Mouse (Mus musculus) forebrain, postnatal 0 days (tissue): ENCODE data around the gene 2900011O08Rik. TPM values are rescaled to one million over a fixed set of nuclear protein-coding genes. Genes with fewer than 3 reads are reported as not detected.

Source experiments
- ATAC-seq: fragments of 200-750 bp; cut with Nextera tagmentation; 2 replicates; pipeline ENCODE4 v1.8.0; 2017; ENCODE audit warnings: mild to moderate bottlenecking, moderate library complexity
- DNase-seq: peaks from one replicate; pipeline ENCODE4 v3.0.0-alpha.2; 2015
- H3K27ac ChIP-seq: fragments of 300-500 bp; sonication (generic); 2 replicates; pipeline ENCODE4 v1.5.1; 2014; ENCODE audit warnings: low read depth, mild to moderate bottlenecking, antibody characterized with exemption, low read length, moderate library complexity, mixed read lengths
- H3K27me3 ChIP-seq: fragments of 300-500 bp; sonication (generic); 2 replicates; pipeline ENCODE4 v1.6.1; 2014; ENCODE audit warnings: mild to moderate bottlenecking, low read length, mixed read lengths; ENCODE audit not compliant: insufficient read depth
- H3K36me3 ChIP-seq: fragments of 300-500 bp; sonication (generic); 2 replicates; pipeline ENCODE4 v1.6.1; 2014; ENCODE audit warnings: mild to moderate bottlenecking, moderate library complexity; ENCODE audit not compliant: insufficient read depth
- H3K4me1 ChIP-seq: fragments of 300-500 bp; sonication (generic); 2 replicates; pipeline ENCODE4 v1.6.1; 2014; ENCODE audit warnings: antibody characterized with exemption; ENCODE audit not compliant: insufficient read depth
- H3K4me2 ChIP-seq: fragments of 300-500 bp; sonication (generic); 2 replicates; pipeline ENCODE4 v1.6.1; 2014; ENCODE audit warnings: low read depth, mild to moderate bottlenecking, moderate library complexity
- H3K4me3 ChIP-seq: fragments of 300-500 bp; sonication (generic); 2 replicates; pipeline ENCODE4 v1.5.1; 2014; ENCODE audit warnings: low read depth, low read length, mixed read lengths
- H3K9ac ChIP-seq: fragments of 300-500 bp; sonication (generic); 2 replicates; pipeline ENCODE4 v1.6.1; 2014; ENCODE audit warnings: mild to moderate bottlenecking
- H3K9me3 ChIP-seq: fragments of 300-500 bp; sonication (generic); 2 replicates; pipeline ENCODE4 v1.6.1; 2016; ENCODE audit warnings: low read length
- CTCF ChIP-seq: sonication (generic); IDR thresholded peaks from 2 replicates; pipeline ENCODE4 v1.5.1; 2016; ENCODE audit warnings: antibody characterized with exemption, control low read depth, low read depth
- WGBS: fragments of 180-500 bp; shearing (Covaris S2); extraction: QIAGEN DNeasy Blood & Tissue Kit; methylation state at CpG from one replicate; pipeline ENCODE4 v1.1.7; 2014; 5-methylcytosine and 5-hydroxymethylcytosine counted together
- polyA plus RNA-seq: library from polyadenylated mRNA; unstranded; fragments of >200 nt; fragmentation: Nextera tagmentation; extraction: Ambion mirVana; gene quantifications from 2 replicates; pipeline ENCODE4 v1.2.1, GENCODE M21; 2015
- total RNA-seq: library from RNA; depleted of rRNA; stranded (reverse); fragments of >200 nt; gene quantifications from 2 replicates; pipeline ENCODE4 v1.2.3, GENCODE M21; 2014

2900011O08Rik gene
- total and polyA plus RNA-seq, 2 experiments from 2014 or later = 165 to 213 TPM

- Histone ChIP-seq H3K4me1 (peaks cover 8% of the 10 kb centered on the region), H3K27ac (no peak overlapping the region), H3K9me3 (no peaks in the 10 kb centered on the region), H3K4me3 (no peak overlapping the region), H3K36me3 (no peaks in the 10 kb centered on the region), H3K27me3 (no peaks in the 10 kb centered on the region), H3K4me2 (no peak overlapping the region), H3K9ac (no peak overlapping the region)
- DNase-seq = no peak
- 68% methylated on average over 5 of the region's 5 CpGs for WGBS
- TF ChIP-seq CTCF = no peak
- ATAC-seq = no peak
These were observed 3.2 kb upstream of the 2900011O08Rik start for GRCm38 (mm10) chr16:13983161-13983560.

GRCm38 (mm10) chr16:13986197-13986573 is 219 bp upstream of the 2900011O08Rik start:
- DNase-seq (no peak), ATAC-seq (peak; percentile 56)
- no peak for TF ChIP-seq CTCF

GRCm38 (mm10) chr16:13992518-13993248 is 6.3 kb downstream of the 2900011O08Rik start:
- Histone ChIP-seq H3K36me3 (no peaks in the 10 kb centered on the region), H3K4me3 (no peak overlapping the region), H3K4me2 (no peak overlapping the region), H3K27ac (no peak overlapping the region), H3K4me1 (peaks cover 12% of the 10 kb centered on the region), H3K9me3 (no peaks in the 10 kb centered on the region), H3K27me3 (no peaks in the 10 kb centered on the region), H3K9ac (no peak overlapping the region)
- ATAC-seq (no peak), DNase-seq (no peak)
- 91% methylated on average over 11 of the region's 11 CpGs for WGBS
- TF ChIP-seq CTCF = no peak

More at GRCm38 (mm10) chr16:13986197-13986573, 219 bp upstream of the 2900011O08Rik start:
- Histone ChIP-seq H3K4me2 (peak overlapping the region; percentile 62), H3K4me1 (peaks cover 15% of the 10 kb centered on the region), H3K9me3 (no peaks in the 10 kb centered on the region), H3K4me3 (peak overlapping the region; percentile 75), H3K27me3 (no peaks in the 10 kb centered on the region), H3K36me3 (no peaks in the 10 kb centered on the region), H3K9ac (peak overlapping the region; percentile 89), H3K27ac (peak overlapping the region; percentile 96)
- 38% methylated on average over 3 of the region's 3 CpGs for WGBS

- no peak for TF ChIP-seq CTCF
- ATAC-seq (no peak), DNase-seq (no peak)
- H3K27ac ChIP-seq = no peak overlapping the region
- 90% methylated on average over 1 of the region's 1 CpGs for WGBS
- H3K4me2 ChIP-seq = no peak overlapping the region
- no peaks in the 10 kb centered on the region for H3K4me1 ChIP-seq
- no peak overlapping the region for H3K4me3 ChIP-seq
- no peaks in the 10 kb centered on the region for H3K27me3 ChIP-seq
- no peaks in the 10 kb centered on the region for H3K9me3 ChIP-seq
- no peak overlapping the region for H3K9ac ChIP-seq
- H3K36me3 ChIP-seq = 0 out of 2 replicates have a peak, but pooled peaks cover 3% of the 10 kb centered on the region
These were observed 7.7 kb downstream of the 2900011O08Rik start for GRCm38 (mm10) chr16:13994076-13994475.

GRCm38 (mm10) chr16:13994502-13994901 is 8.1 kb downstream of the 2900011O08Rik start:
- no peaks in the 10 kb centered on the region for H3K4me1 ChIP-seq
- DNase-seq = no peak
- no peak for TF ChIP-seq CTCF
- H3K27ac ChIP-seq = no peak overlapping the region
- H3K9ac ChIP-seq = no peak overlapping the region
- no peaks in the 10 kb centered on the region for H3K9me3 ChIP-seq
- ATAC-seq = no peak
- no peak overlapping the region for H3K4me2 ChIP-seq
- no peak overlapping the region for H3K4me3 ChIP-seq
- 91% methylated on average over 1 of the region's 1 CpGs for WGBS
- H3K27me3 ChIP-seq = no peaks in the 10 kb centered on the region
- H3K36me3 ChIP-seq = 0 out of 2 replicates have a peak, but pooled peaks cover 3% of the 10 kb centered on the region

GRCm38 (mm10) chr16:14003386-14004130 is 17.2 kb downstream of the 2900011O08Rik start:
- WGBS = 69% methylated on average over 8 of the region's 8 CpGs
- no peak for ATAC-seq
- no peak for DNase-seq
- Histone ChIP-seq H3K9me3 (no peaks in the 10 kb centered on the region), H3K4me3 (no peak overlapping the region), H3K27ac (no peak overlapping the region), H3K9ac (no peak overlapping the region), H3K4me2 (no peak overlapping the region), H3K36me3 (no peaks in the 10 kb centered on the region), H3K4me1 (no peaks in the 10 kb centered on the region), H3K27me3 (no peaks in the 10 kb centered on the region)
- TF ChIP-seq CTCF = no peak

GRCm38 (mm10) chr16:14004170-14004569 is 17.8 kb downstream of the 2900011O08Rik start:
- Histone ChIP-seq H3K4me2 (no peak overlapping the region), H3K27me3 (no peaks in the 10 kb centered on the region), H3K4me3 (no peak overlapping the region), H3K36me3 (no peaks in the 10 kb centered on the region), H3K4me1 (no peaks in the 10 kb centered on the region), H3K9ac (no peak overlapping the region), H3K9me3 (no peaks in the 10 kb centered on the region), H3K27ac (no peak overlapping the region)
- TF ChIP-seq CTCF = peak; percentile 55
- ATAC-seq = peak; percentile 85
- peak; percentile 16 for DNase-seq
- 19% methylated on average over 3 of the region's 3 CpGs for WGBS
